Mouse (Mus musculus) lung, embryonic 16.5 days (tissue): ENCODE measurements around the gene Plin3. TPM values are rescaled to one million over a fixed set of nuclear protein-coding genes. Genes with fewer than 3 reads are reported as not detected.
"Not testable (repeated sequence)": the region's sequence is repeated elsewhere in the genome, so short reads cannot be mapped to it uniquely, and the experiment has no call there.

Experiments
- ATAC-seq: fragments of 200-750 bp; cut with Nextera tagmentation; 2 replicates; pipeline ENCODE4 v1.8.0; 2017; ENCODE audit warnings: low read depth, mild to moderate bottlenecking, moderate library complexity
- H3K27ac ChIP-seq: fragments of 300-500 bp; sonication (generic); 2 replicates; pipeline ENCODE4 v1.5.1; 2014; ENCODE audit warnings: mild to moderate bottlenecking, control low read depth, low read length
- H3K27me3 ChIP-seq: fragments of 300-500 bp; sonication (generic); 2 replicates; pipeline ENCODE4 v1.6.1; 2014; ENCODE audit warnings: low read depth, low read length, mixed read lengths; ENCODE audit not compliant: control insufficient read depth, insufficient read depth
- H3K36me3 ChIP-seq: fragments of 300-500 bp; sonication (generic); 2 replicates; pipeline ENCODE4 v1.6.1; 2014; ENCODE audit warnings: low read length; ENCODE audit not compliant: control insufficient read depth, insufficient read depth
- H3K4me1 ChIP-seq: fragments of 300-500 bp; sonication (generic); replicated peaks from 2 replicates; pipeline ENCODE4 v1.6.1; 2014; ENCODE audit warnings: low read length, mixed read lengths; ENCODE audit not compliant: control insufficient read depth, insufficient read depth
- H3K4me2 ChIP-seq: fragments of 300-500 bp; sonication (generic); 2 replicates; pipeline ENCODE4 v1.6.1; 2014; ENCODE audit warnings: low read depth, low read length, control low read depth
- H3K4me3 ChIP-seq: fragments of 300-500 bp; sonication (generic); 2 replicates; pipeline ENCODE4 v1.5.1; 2014; ENCODE audit warnings: mild to moderate bottlenecking, low read length, control low read depth
- H3K9ac ChIP-seq: fragments of 300-500 bp; sonication (generic); 2 replicates; pipeline ENCODE4 v1.6.1; 2014; ENCODE audit warnings: low read length, control low read depth
- H3K9me3 ChIP-seq: fragments of 300-500 bp; sonication (generic); 2 replicates; pipeline ENCODE4 v1.6.1; 2016; ENCODE audit warnings: low read length; ENCODE audit not compliant: control insufficient read depth
- WGBS: fragments of 180-500 bp; shearing (Covaris S2); extraction: QIAGEN DNeasy Blood & Tissue Kit; methylation state at CpG from one replicate; pipeline ENCODE4 v1.1.7; 2014; 5-methylcytosine and 5-hydroxymethylcytosine counted together
- polyA plus RNA-seq: library from polyadenylated mRNA; unstranded; fragments of >200 nt; fragmentation: Nextera tagmentation; extraction: Ambion mirVana; gene quantifications from 2 replicates; pipeline ENCODE4 v1.2.1, GENCODE M21; 2015

Plin3 gene
- polyA plus RNA-seq, 1 experiment from 2014 or later = 90.2 TPM

GRCm38 (mm10) chr17:56261166-56261565 lies 31.5 kb downstream of the Plin3 start:
- no peaks in the 10 kb centered on the region for H3K27me3 ChIP-seq
- H3K4me1 ChIP-seq = peaks cover 21% of the 10 kb centered on the region
- H3K9me3 ChIP-seq = no peaks in the 10 kb centered on the region
- peaks cover 22% of the 10 kb centered on the region for H3K36me3 ChIP-seq
- H3K4me3 ChIP-seq = no peak overlapping the region
- no peak overlapping the region for H3K27ac ChIP-seq
- no peak for ATAC-seq
- 77% methylated on average over 3 of the region's 3 CpGs for WGBS
- H3K9ac ChIP-seq = no peak overlapping the region
- H3K4me2 ChIP-seq = no peak overlapping the region

- Histone ChIP-seq H3K4me3 (no peak overlapping the region), H3K27ac (no peak overlapping the region), H3K9ac (peak overlapping the region; percentile 32; the same call in 1 of the 2 replicates), H3K9me3 (no peaks in the 10 kb centered on the region), H3K4me2 (no peak overlapping the region), H3K4me1 (peaks cover 28% of the 10 kb centered on the region), H3K36me3 (peaks cover 22% of the 10 kb centered on the region), H3K27me3 (no peaks in the 10 kb centered on the region)
- ATAC-seq = no peak
- 86% methylated on average over 10 of the region's 10 CpGs for WGBS
These were observed 33.2 kb downstream of the Plin3 start for GRCm38 (mm10) chr17:56259301-56260037.

- H3K27ac ChIP-seq, ATAC-seq, H3K27me3 ChIP-seq, H3K9me3 ChIP-seq, H3K4me3 ChIP-seq, H3K4me2 ChIP-seq: not testable (repeated sequence)
- Histone ChIP-seq H3K36me3 (peaks cover 22% of the 10 kb centered on the region), H3K9ac (peak overlapping the region; percentile 32), H3K4me1 (peaks cover 28% of the 10 kb centered on the region)
- WGBS = 47% methylated on average over 2 of the region's 2 CpGs
These were observed 33.9 kb downstream of the Plin3 start for GRCm38 (mm10) chr17:56258812-56259211.

GRCm38 (mm10) chr17:56258269-56258668 lies 34.4 kb downstream of the Plin3 start:
- not testable (repeated sequence) for H3K27ac ChIP-seq, H3K9ac ChIP-seq, ATAC-seq, H3K4me2 ChIP-seq, H3K4me3 ChIP-seq, H3K27me3 ChIP-seq, H3K9me3 ChIP-seq
- peaks cover 28% of the 10 kb centered on the region for H3K4me1 ChIP-seq
- peaks cover 22% of the 10 kb centered on the region for H3K36me3 ChIP-seq
- WGBS = 91% methylated on average over 19 of the region's 19 CpGs

- WGBS = 6% methylated on average over 55 of the region's 58 CpGs
- H3K4me1 ChIP-seq = peaks cover 28% of the 10 kb centered on the region
- H3K9ac ChIP-seq = peak overlapping the region; percentile 75
- ATAC-seq = no peak
- H3K9me3 ChIP-seq = no peaks in the 10 kb centered on the region
- peak overlapping the region; percentile 90 for H3K4me2 ChIP-seq
- peaks cover 20% of the 10 kb centered on the region for H3K36me3 ChIP-seq
- H3K27me3 ChIP-seq = no peaks in the 10 kb centered on the region
- peak overlapping the region; percentile 75 for H3K4me3 ChIP-seq
- no peak overlapping the region; the same call in 1 of the 2 replicates for H3K27ac ChIP-seq
These were observed 35.3 kb downstream of the Plin3 start for GRCm38 (mm10) chr17:56257181-56257894.

- Histone ChIP-seq H3K27me3 (no peaks in the 10 kb centered on the region), H3K4me1 (peaks cover 28% of the 10 kb centered on the region), H3K4me2 (peak within 1 kb of the TSS; percentile 90), H3K4me3 (peak within 1 kb of the TSS; percentile 75), H3K27ac (peak within 1 kb of the TSS; percentile 97), H3K9me3 (no peaks in the 10 kb centered on the region), H3K36me3 (peaks cover 17% of the 10 kb centered on the region), H3K9ac (peak within 1 kb of the TSS; percentile 75)
- under 1% methylated on average over 28 of the region's 28 CpGs for WGBS
- peak; percentile 92 for ATAC-seq
These were observed 36.3 kb downstream of the Plin3 start, which contains the start of gene Fem1a for GRCm38 (mm10) chr17:56256239-56256881. Fem1a (plus strand) TSS chr17:56256810.

- H3K4me1 ChIP-seq = peaks cover 31% of the 10 kb centered on the region
- H3K27ac ChIP-seq = peak overlapping the region; percentile 97
- peak; percentile 94 for ATAC-seq
- H3K4me2 ChIP-seq = peak overlapping the region; percentile 90
- H3K36me3 ChIP-seq = peaks cover 15% of the 10 kb centered on the region; the same call in 1 of the 2 replicates
- WGBS = under 1% methylated on average over 32 of the region's 32 CpGs
- no peaks in the 10 kb centered on the region for H3K27me3 ChIP-seq
- peak overlapping the region; percentile 65 for H3K9ac ChIP-seq
- H3K9me3 ChIP-seq = no peaks in the 10 kb centered on the region
- H3K4me3 ChIP-seq = peak overlapping the region; percentile 75
These were observed 36.8 kb downstream of the Plin3 start for GRCm38 (mm10) chr17:56255863-56256238.

- Histone ChIP-seq H3K4me1 (peaks cover 33% of the 10 kb centered on the region), H3K36me3 (peaks cover 11% of the 10 kb centered on the region; the same call in 1 of the 2 replicates), H3K27me3 (no peaks in the 10 kb centered on the region), H3K4me2 (peak overlapping the region; percentile 43), H3K4me3 (peak overlapping the region; percentile 25; the same call in 1 of the 2 replicates), H3K27ac (peak overlapping the region; percentile 76), H3K9ac (peak overlapping the region; percentile 46), H3K9me3 (no peaks in the 10 kb centered on the region)
- 15% methylated on average over 9 of the region's 9 CpGs for WGBS
- ATAC-seq = no peak
These were observed 37.2 kb downstream of the Plin3 start for GRCm38 (mm10) chr17:56255429-56255828.

- WGBS = 81% methylated on average over 4 of the region's 4 CpGs
- no peaks in the 10 kb centered on the region for H3K9me3 ChIP-seq
- ATAC-seq = no peak
- peaks cover 8% of the 10 kb centered on the region; the same call in 1 of the 2 replicates for H3K36me3 ChIP-seq
- no peak overlapping the region for H3K4me3 ChIP-seq
- H3K9ac ChIP-seq = no peak overlapping the region
- peaks cover 30% of the 10 kb centered on the region for H3K4me1 ChIP-seq
- no peak overlapping the region for H3K4me2 ChIP-seq
- no peak overlapping the region for H3K27ac ChIP-seq
- H3K27me3 ChIP-seq = no peaks in the 10 kb centered on the region
These were observed 38.0 kb downstream of the Plin3 start for GRCm38 (mm10) chr17:56254695-56255094.
